Mouse (Mus musculus) MEL (cell line): ENCODE data around the gene Esr1. TPM values are rescaled to one million over a fixed set of nuclear protein-coding genes. Genes with fewer than 3 reads are reported as not detected.

Experiments
- DNase-seq: peaks from one replicate; pipeline ENCODE4 v3.0.0; 2011; ENCODE audit warnings: low read depth, low spot score
- H3K27ac ChIP-seq: 2 replicates; pipeline ENCODE4 v1.5.1; 2012; ENCODE audit warnings: low read depth, mild to moderate bottlenecking, control low read depth, low read length, moderate library complexity; ENCODE audit not compliant: control insufficient read depth
- H3K27me3 ChIP-seq, 2 experiments: fragments of 150-350 bp in 1 of 2; sonication (generic) in 1 of 2; 2 replicates each; pipeline ENCODE4 v1.6.1; 2012; ENCODE audit warnings: low read length in 2 of 2, mild to moderate bottlenecking in 2 of 2, improper control_type of control experiment in 1 of 2, moderate library complexity in 1 of 2; ENCODE audit not compliant: insufficient read depth in 2 of 2, control insufficient read depth in 1 of 2
- H3K36me3 ChIP-seq, 2 experiments: 2 replicates each; pipeline ENCODE4 v1.6.1; 2012 to 2014; ENCODE audit warnings: low read length in 2 of 2, improper control_type of control experiment in 1 of 2, inconsistent platforms in 1 of 2, mild to moderate bottlenecking in 1 of 2; ENCODE audit not compliant: insufficient read depth in 2 of 2, control insufficient read depth in 1 of 2
- H3K4me1 ChIP-seq, 2 experiments: fragments of 150-350 bp in 1 of 2; sonication (generic) in 1 of 2; 2 replicates each; pipeline ENCODE4 v1.6.1; 2012; ENCODE audit warnings: low read length in 2 of 2, improper control_type of control experiment in 1 of 2, mild to moderate bottlenecking in 1 of 2; ENCODE audit not compliant: insufficient read depth in 2 of 2, control insufficient read depth in 1 of 2
- H3K4me3 ChIP-seq, 2 experiments: fragments of 150-350 bp in 1 of 2; sonication (generic) in 1 of 2; 2 replicates each; pipeline ENCODE4 v1.5.1; 2012; ENCODE audit warnings: low read depth in 2 of 2, low read length in 2 of 2, mild to moderate bottlenecking in 2 of 2, moderate library complexity in 2 of 2, control low read depth in 1 of 2, improper control_type of control experiment in 1 of 2; ENCODE audit not compliant: control insufficient read depth in 1 of 2, insufficient read depth in 1 of 2
- H3K79me2 ChIP-seq: 2 replicates; pipeline ENCODE4 v1.6.1; 2012; ENCODE audit warnings: mild to moderate bottlenecking, low read length, moderate library complexity; ENCODE audit not compliant: control insufficient read depth, poor library complexity, insufficient read depth
- H3K9ac ChIP-seq: 2 replicates; pipeline ENCODE4 v1.6.1; 2012; ENCODE audit warnings: low read depth, mild to moderate bottlenecking, control low read depth, low read length, moderate library complexity; ENCODE audit not compliant: control insufficient read depth, poor library complexity, severe bottlenecking
- H3K9me3 ChIP-seq: fragments of 150-350 bp; sonication (generic); replicated peaks from 2 replicates; pipeline ENCODE4 v1.6.1; 2012; ENCODE audit warnings: mild to moderate bottlenecking, low read length, improper control_type of control experiment, moderate library complexity; ENCODE audit not compliant: insufficient read depth
- BHLHE40 ChIP-seq: IDR thresholded peaks from 2 replicates; pipeline ENCODE4 v1.6.1; 2012; ENCODE audit warnings: low read depth, mild to moderate bottlenecking, inconsistent platforms, low read length, improper control_type of control experiment, borderline replicate concordance
- CHD1 ChIP-seq: IDR thresholded peaks from 2 replicates; pipeline ENCODE4 v1.6.1; 2012; ENCODE audit warnings: low read depth, mild to moderate bottlenecking, inconsistent platforms, low read length, improper control_type of control experiment
- EP300 ChIP-seq, 2 experiments: IDR thresholded peaks; 2 replicates each; pipeline ENCODE4 v1.6.1; 2011; ENCODE audit warnings: improper control_type of control experiment in 2 of 2, low read length in 2 of 2, low read depth in 1 of 2, mild to moderate bottlenecking in 1 of 2
- GABPA ChIP-seq: IDR thresholded peaks from 2 replicates; pipeline ENCODE4 v1.6.1; 2012; ENCODE audit warnings: low read depth, mild to moderate bottlenecking, inconsistent platforms, low read length, improper control_type of control experiment, moderate library complexity
- GATA1 ChIP-seq: IDR thresholded peaks from 2 replicates; pipeline ENCODE4 v1.6.1; 2011; ENCODE audit warnings: low read depth, low read length, improper control_type of control experiment
- HCFC1 ChIP-seq: IDR thresholded peaks from 2 replicates; pipeline ENCODE4 v1.6.1; 2012; ENCODE audit warnings: low read depth, mild to moderate bottlenecking, inconsistent platforms, low read length, improper control_type of control experiment, moderate library complexity
- JUND ChIP-seq: IDR thresholded peaks from 2 replicates; pipeline ENCODE4 v1.6.1; 2011; ENCODE audit warnings: low read depth, mild to moderate bottlenecking, improper control_type of control experiment, low read length
- KAT2A ChIP-seq: conservative IDR thresholded peaks from 2 replicates; pipeline ENCODE4 v1.6.1; 2012; ENCODE audit warnings: low read depth, low read length, improper control_type of control experiment, inconsistent platforms
- MAFK ChIP-seq: IDR thresholded peaks from 2 replicates; pipeline ENCODE4 v1.6.1; 2011; ENCODE audit warnings: low read depth, mild to moderate bottlenecking, low read length, improper control_type of control experiment, borderline replicate concordance
- MAX ChIP-seq: IDR thresholded peaks from 2 replicates; pipeline ENCODE4 v1.6.1; 2011; ENCODE audit warnings: low read length, improper control_type of control experiment
- MAZ ChIP-seq: IDR thresholded peaks from 2 replicates; pipeline ENCODE4 v1.6.1; 2012; ENCODE audit warnings: low read depth, mild to moderate bottlenecking, inconsistent platforms, low read length, improper control_type of control experiment
- MEF2A ChIP-seq: IDR thresholded peaks from 2 replicates; pipeline ENCODE4 v1.6.1; 2014; ENCODE audit warnings: low read depth, mild to moderate bottlenecking, inconsistent platforms, low read length, improper control_type of control experiment; ENCODE audit not compliant: poor library complexity, insufficient replicate concordance, severe bottlenecking; ENCODE audit errors: extremely low read depth
- MXI1 ChIP-seq: IDR thresholded peaks from 2 replicates; pipeline ENCODE4 v1.6.1; 2011; ENCODE audit warnings: mild to moderate bottlenecking, low read depth, low read length, improper control_type of control experiment
- MYB ChIP-seq: IDR thresholded peaks from 2 replicates; pipeline ENCODE4 v1.6.1; 2011; ENCODE audit warnings: mild to moderate bottlenecking, low read depth, low read length, improper control_type of control experiment
- MYC ChIP-seq: IDR thresholded peaks from 2 replicates; pipeline ENCODE4 v1.6.1; 2011; ENCODE audit warnings: low read depth, mild to moderate bottlenecking, low read length, improper control_type of control experiment, moderate library complexity
- NELFE ChIP-seq: IDR thresholded peaks from 2 replicates; pipeline ENCODE4 v1.6.1; 2011; ENCODE audit warnings: low read depth, low read length, improper control_type of control experiment
- NRF1 ChIP-seq: IDR thresholded peaks from 2 replicates; pipeline ENCODE4 v1.6.1; 2014; ENCODE audit warnings: low read depth, mild to moderate bottlenecking, inconsistent platforms, low read length, improper control_type of control experiment, moderate library complexity; ENCODE audit not compliant: poor library complexity, insufficient read depth, severe bottlenecking
- POLR2A ChIP-seq, 2 experiments: IDR thresholded peaks; 2 replicates each; pipeline ENCODE4 v1.6.1; 2011 to 2012; ENCODE audit warnings: low read length in 2 of 2, mild to moderate bottlenecking in 2 of 2, control low read depth in 1 of 2, improper control_type of control experiment in 1 of 2, low read depth in 1 of 2, moderate library complexity in 1 of 2; ENCODE audit not compliant: control insufficient read depth in 1 of 2, insufficient read depth in 1 of 2, poor library complexity in 1 of 2
- POLR2AphosphoS2 ChIP-seq: IDR thresholded peaks from 2 replicates; pipeline ENCODE4 v1.6.1; 2011; ENCODE audit warnings: low read length, improper control_type of control experiment
- POLR2AphosphoS5 ChIP-seq: IDR thresholded peaks from 2 replicates; pipeline ENCODE4 v1.6.1; 2012; ENCODE audit warnings: low read depth, borderline replicate concordance, mild to moderate bottlenecking, inconsistent platforms, low read length, moderate library complexity, mixed read lengths
- RAD21 ChIP-seq: IDR thresholded peaks from 2 replicates; pipeline ENCODE4 v1.6.1; 2011; ENCODE audit warnings: mild to moderate bottlenecking, low read depth, low read length, improper control_type of control experiment
- RCOR1 ChIP-seq: IDR thresholded peaks from 2 replicates; pipeline ENCODE4 v1.6.1; 2012; ENCODE audit warnings: low read depth, mild to moderate bottlenecking, inconsistent platforms, low read length, improper control_type of control experiment
- SIN3A ChIP-seq: IDR thresholded peaks from 2 replicates; pipeline ENCODE4 v1.6.1; 2012; ENCODE audit warnings: low read length, improper control_type of control experiment, inconsistent platforms
- TBP ChIP-seq: IDR thresholded peaks from 2 replicates; pipeline ENCODE4 v1.8.0; 2011; ENCODE audit warnings: low read depth, low read length, improper control_type of control experiment
- UBTF ChIP-seq: IDR thresholded peaks from 2 replicates; pipeline ENCODE4 v1.6.1; 2012; ENCODE audit warnings: low read depth, mild to moderate bottlenecking, inconsistent platforms, low read length, improper control_type of control experiment, moderate library complexity, borderline replicate concordance; ENCODE audit not compliant: insufficient read depth
- ZKSCAN1 ChIP-seq: IDR thresholded peaks from 2 replicates; pipeline ENCODE4 v1.6.1; 2012; ENCODE audit warnings: low read depth, mild to moderate bottlenecking, inconsistent platforms, low read length, improper control_type of control experiment, moderate library complexity
- ZNF384 ChIP-seq: IDR thresholded peaks from 2 replicates; pipeline ENCODE4 v1.6.1; 2012; ENCODE audit warnings: low read depth, mild to moderate bottlenecking, inconsistent platforms, low read length, improper control_type of control experiment
- polyA plus RNA-seq, 2 experiments: library from polyadenylated mRNA; stranded (reverse) in 1 of 2; unstranded in 1 of 2; fragments of >175 nt in 1 of 2; fragments of >200 nt in 1 of 2; gene quantifications; 2 replicates each; pipeline versions ENCODE4 v1.2.1 to v1.2.4; 2012; ENCODE audit warnings: low replicate concordance in 2 of 2, low read depth in 1 of 2; ENCODE audit not compliant: insufficient read length in 2 of 2, insufficient read depth in 1 of 2, missing spikeins in 1 of 2
- total RNA-seq: library from RNA; depleted of rRNA; stranded (reverse); fragments of 300-350 nt; gene quantifications from 2 replicates; pipeline ENCODE4 v1.2.3, GENCODE M21; 2012

The Esr1 gene
- total and polyA plus RNA-seq, 3 experiments, result 0.65 to 0.69 TPM; not detected in 1

DNA sequence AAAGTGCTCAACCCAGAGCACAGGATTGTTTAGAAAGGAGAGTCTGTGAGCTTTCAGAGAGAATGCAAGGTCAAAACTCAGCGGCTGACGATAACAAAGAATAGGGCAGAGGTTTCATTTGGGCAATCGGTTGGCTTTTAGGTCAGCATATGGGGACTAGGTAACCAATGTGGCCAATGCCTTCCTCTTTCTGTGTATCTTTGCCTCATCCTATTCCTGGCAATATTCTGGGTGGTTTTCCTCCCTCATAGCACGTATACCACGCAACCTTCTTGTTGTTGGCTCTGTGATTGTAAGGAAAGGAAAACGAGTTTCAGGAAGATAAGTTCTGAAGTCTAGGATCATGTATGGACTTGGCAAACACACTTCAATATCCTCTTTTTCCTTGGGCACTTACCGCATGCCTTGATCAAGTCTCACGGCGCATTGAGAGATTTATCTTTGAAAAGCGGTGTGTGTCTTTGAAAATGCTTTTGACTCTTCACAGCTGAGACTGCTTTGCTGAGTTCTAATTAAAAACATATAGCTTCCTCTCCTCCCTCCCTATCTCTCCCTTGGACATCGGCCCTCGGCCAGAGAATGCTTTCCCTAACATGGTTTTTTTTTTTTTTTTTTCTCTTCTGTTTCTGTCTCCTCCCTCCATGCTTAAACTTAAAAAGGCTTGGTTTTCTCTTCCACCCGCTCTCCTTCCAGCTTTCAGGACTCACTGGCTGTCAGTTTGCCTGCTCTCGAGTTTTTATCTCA, 22.1 kb downstream of the Esr1 start:
- Histone ChIP-seq H3K79me2 (no peaks in the 10 kb centered on the region; the same call in 1 of the 2 replicates), H3K27me3 (no peaks in the 10 kb centered on the region), H3K4me3 (peak overlapping the region; percentile 69 to 97), H3K9ac (peak overlapping the region; percentile 64), H3K9me3 (no peaks in the 10 kb centered on the region), H3K4me1 (peaks cover 0 to 4% of the 10 kb centered on the region in 2 experiments; a peak in 1 of 4 replicates), H3K27ac (peak overlapping the region; percentile 77), H3K36me3 (peaks cover 0 to 4% of the 10 kb centered on the region in 2 experiments; a peak in 1 of 4 replicates)
- peak; percentile 76 for DNase-seq
- TF ChIP-seq SIN3A (peak; percentile 20; the same call in 1 of the 2 replicates), NRF1 (no peak), POLR2A (IDR thresholded peaks at IDR 0.05; ENCODE audit: control insufficient read depth in 1 of 2, insufficient read depth in 1 of 2, low read depth in 1 of 2, low read length in 2 of 2, poor library complexity in 1 of 2) (no peak; a peak in 1 of 4 replicates), MEF2A (no peak), MYC (peak; percentile 19; the same call in 1 of the 2 replicates), ZNF384 (peak; percentile 57), CHD1 (no peak), MAX (no peak), TBP (peak; percentile 61), EP300 (IDR thresholded peaks at IDR 0.05; ENCODE audit: low read depth in 1 of 2, low read length in 2 of 2) (no peak)

DNA sequence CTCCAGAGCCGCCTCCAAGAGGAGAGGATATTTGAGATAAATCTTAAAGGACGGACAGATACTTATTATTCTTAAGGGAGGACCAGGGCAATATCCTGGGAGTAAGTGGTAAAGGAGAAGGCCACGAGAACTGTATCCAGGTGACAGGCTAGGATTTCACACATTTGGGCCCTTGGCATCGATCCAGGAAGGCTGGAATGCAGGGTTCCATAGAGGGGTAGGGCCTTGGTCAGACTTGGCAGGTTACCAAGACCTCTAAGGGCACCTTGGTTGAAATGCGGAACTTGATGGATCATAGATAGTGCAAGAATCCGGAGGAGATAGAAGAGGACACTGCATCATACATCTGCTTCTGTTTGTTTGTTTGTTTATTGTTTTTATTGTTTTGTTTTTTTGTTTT, 24.3 kb downstream of the Esr1 start:
- no peak for TF ChIP-seq ZKSCAN1
- TF ChIP-seq RAD21, result no peak
- TF ChIP-seq MAZ, result no peak
- no peak for TF ChIP-seq NELFE
- no peak for TF ChIP-seq NRF1
- no peak for TF ChIP-seq ZNF384
- TF ChIP-seq MYB, result no peak
- no peak for TF ChIP-seq HCFC1
- no peak for TF ChIP-seq GABPA
- TF ChIP-seq KAT2A, result no peak
- no peak for TF ChIP-seq MXI1
- TF ChIP-seq RCOR1, result no peak
- no peak for TF ChIP-seq POLR2AphosphoS5
- no peak for TF ChIP-seq BHLHE40
- TF ChIP-seq UBTF, result no peak
- TF ChIP-seq MAFK, result no peak
- TF ChIP-seq POLR2AphosphoS2, result no peak
- TF ChIP-seq MYC, result no peak
- no peak for TF ChIP-seq JUND
- TF ChIP-seq GATA1, result no peak
- no peak overlapping the region for H3K4me3 ChIP-seq
- no peak for DNase-seq
- no peaks in the 10 kb centered on the region for H3K27me3 ChIP-seq
- H3K27ac ChIP-seq, result no peak overlapping the region
- no peaks in the 10 kb centered on the region for H3K9me3 ChIP-seq
- H3K79me2 ChIP-seq, result no peaks in the 10 kb centered on the region; the same call in 1 of the 2 replicates
- H3K4me1 ChIP-seq, result no peaks in the 10 kb centered on the region
- no peaks in the 10 kb centered on the region; a peak in 1 of 4 replicates for H3K36me3 ChIP-seq
- no peak overlapping the region for H3K9ac ChIP-seq
